Mouse (Mus musculus): ENCODE measurements at regions not wholly inside any gene's neighbourhood (a gene's known extent, or its start where the extent isn't known, plus 50 kb on each side); places are given as distances from the start of the nearest gene placed in this dataset.

GRCm38 (mm10) chr12:25617521-25617920 is 520.6 kb upstream of the Id2 start:
- no peaks in the 10 kb centered on the region for H3K27me3 ChIP-seq (replicated peaks)
- no peak overlapping the region for H3K4me3 ChIP-seq (replicated peaks in 1 of 3; ENCODE audit: low read depth in 2 of 3, low read length in 2 of 3, poor library complexity in 1 of 3)
- H3K36me3 ChIP-seq (replicated peaks in 1 of 2; ENCODE audit: control insufficient read depth in 1 of 2, insufficient read depth in 1 of 2, low read length in 1 of 2), result no peaks in the 10 kb centered on the region
- no peak for DNase-seq (ENCODE audit: extremely low read depth)
- in situ Hi-C loops (cut with MboI; ENCODE audit: low pct_ligation_motif_present, low pct_unique_long_range_greater_than_20kb, low sequenced_read_pairs), result no loop called here
- H3K4me1 ChIP-seq (ENCODE audit: control insufficient read depth in 1 of 2, insufficient read depth in 2 of 2), result no peaks in the 10 kb centered on the region
- no peak overlapping the region for H3K4me2 ChIP-seq (ENCODE audit: insufficient read depth, low read depth, poor library complexity, severe bottlenecking)
- no peaks in the 10 kb centered on the region for H3K9me3 ChIP-seq (replicated peaks; ENCODE audit: low read length)
- no peaks in the 10 kb centered on the region for H3K79me2 ChIP-seq (replicated peaks; ENCODE audit: control insufficient read depth, extremely low read depth, insufficient read depth, poor library complexity, severe bottlenecking)
- no peak overlapping the region for H3K27ac ChIP-seq (ENCODE audit: insufficient read depth, low read depth)
- H3K9ac ChIP-seq (ENCODE audit: insufficient read depth, low read depth), result no peak overlapping the region
- dilution Hi-C loops (cut with MboI; ENCODE audit: extremely low pct_ligation_motif_present, extremely low pct_unique_long_range_greater_than_20kb, low sequenced_read_pairs), result no loop called here
- TF ChIP-seq CTCF (conservative IDR thresholded peaks at IDR 0.05 in 1 of 2, IDR thresholded peaks at IDR 0.05 in 1 of 2; ENCODE audit: low read depth in 2 of 2, low read length in 2 of 2), result no peak
- no peak for TF ChIP-seq MAFK (IDR thresholded peaks at IDR 0.05; ENCODE audit: insufficient replicate concordance, low read length)
- no peak for TF ChIP-seq EP300 (IDR thresholded peaks at IDR 0.05; ENCODE audit: low read length)
- no peak for TF ChIP-seq TCF12 (IDR thresholded peaks at IDR 0.05; ENCODE audit: low read depth, low read length)
- TF ChIP-seq IRF4 (IDR thresholded peaks at IDR 0.05; ENCODE audit: low read depth, low read length), result no peak
- TF ChIP-seq ZKSCAN1 (IDR thresholded peaks at IDR 0.05; ENCODE audit: borderline replicate concordance, low read depth, low read length), result no peak

GRCm38 (mm10) chr12:25615377-25615776 is 518.4 kb upstream of the Id2 start:
- Histone ChIP-seq H3K36me3 (replicated peaks in 1 of 2; ENCODE audit: control insufficient read depth in 1 of 2, insufficient read depth in 1 of 2, low read length in 1 of 2) (no peaks in the 10 kb centered on the region), H3K27me3 (replicated peaks) (no peaks in the 10 kb centered on the region), H3K79me2 (replicated peaks; ENCODE audit: control insufficient read depth, extremely low read depth, insufficient read depth, poor library complexity, severe bottlenecking) (no peaks in the 10 kb centered on the region), H3K9ac (ENCODE audit: insufficient read depth, low read depth) (no peak overlapping the region), H3K9me3 (replicated peaks; ENCODE audit: low read length) (no peaks in the 10 kb centered on the region), H3K4me1 (ENCODE audit: control insufficient read depth in 1 of 2, insufficient read depth in 2 of 2) (no peaks in the 10 kb centered on the region), H3K4me3 (replicated peaks in 1 of 3; ENCODE audit: low read depth in 2 of 3, low read length in 2 of 3, poor library complexity in 1 of 3) (no peak overlapping the region), H3K27ac (ENCODE audit: insufficient read depth, low read depth) (no peak overlapping the region), H3K4me2 (ENCODE audit: insufficient read depth, low read depth, poor library complexity, severe bottlenecking) (no peak overlapping the region)
- DNase-seq (ENCODE audit: extremely low read depth), result no peak
- TF ChIP-seq HCFC1 (IDR thresholded peaks at IDR 0.05; ENCODE audit: low read depth, low read length) (no peak), E2F4 (IDR thresholded peaks at IDR 0.05; ENCODE audit: insufficient replicate concordance, low read depth, low read length) (no peak), POLR2A (IDR thresholded peaks at IDR 0.05; ENCODE audit: low read depth, low read length) (no peak), POLR2AphosphoS2 (IDR thresholded peaks at IDR 0.05; ENCODE audit: low read depth, low read length) (no peak), ZC3H11A (IDR thresholded peaks at IDR 0.05; ENCODE audit: low read depth, low read length) (no peak)
- in situ Hi-C loops (cut with MboI; ENCODE audit: low pct_ligation_motif_present, low pct_unique_long_range_greater_than_20kb, low sequenced_read_pairs), result no loop called here
- dilution Hi-C loops (cut with MboI; ENCODE audit: extremely low pct_ligation_motif_present, extremely low pct_unique_long_range_greater_than_20kb, low sequenced_read_pairs), result no loop called here

- dilution Hi-C loops (cut with MboI; ENCODE audit: extremely low pct_ligation_motif_present, extremely low pct_unique_long_range_greater_than_20kb, low sequenced_read_pairs) (no loop called here), in situ Hi-C loops (cut with MboI; ENCODE audit: low pct_ligation_motif_present, low pct_unique_long_range_greater_than_20kb, low sequenced_read_pairs) (no loop called here)
- Histone ChIP-seq H3K27ac (ENCODE audit: insufficient read depth, low read depth) (no peak overlapping the region), H3K4me3 (replicated peaks in 1 of 3; ENCODE audit: low read depth in 2 of 3, low read length in 2 of 3, poor library complexity in 1 of 3) (no peak overlapping the region), H3K9ac (ENCODE audit: insufficient read depth, low read depth) (no peak overlapping the region), H3K4me2 (ENCODE audit: insufficient read depth, low read depth, poor library complexity, severe bottlenecking) (no peak overlapping the region), H3K27me3 (replicated peaks) (no peaks in the 10 kb centered on the region), H3K9me3 (replicated peaks; ENCODE audit: low read length) (no peaks in the 10 kb centered on the region), H3K79me2 (replicated peaks; ENCODE audit: control insufficient read depth, extremely low read depth, insufficient read depth, poor library complexity, severe bottlenecking) (no peaks in the 10 kb centered on the region), H3K36me3 (replicated peaks in 1 of 2; ENCODE audit: control insufficient read depth in 1 of 2, insufficient read depth in 1 of 2, low read length in 1 of 2) (no peaks in the 10 kb centered on the region), H3K4me1 (ENCODE audit: control insufficient read depth in 1 of 2, insufficient read depth in 2 of 2) (no peaks in the 10 kb centered on the region)
- no peak for DNase-seq (ENCODE audit: extremely low read depth)
- no peak for TF ChIP-seq MEF2A (IDR thresholded peaks at IDR 0.05; ENCODE audit: borderline replicate concordance, low read depth, low read length)
- TF ChIP-seq TCF12 (IDR thresholded peaks at IDR 0.05; ENCODE audit: low read depth, low read length), result no peak
- no peak for TF ChIP-seq JUND (conservative IDR thresholded peaks at IDR 0.05; ENCODE audit: low read depth, low read length)
- TF ChIP-seq MAFK (IDR thresholded peaks at IDR 0.05; ENCODE audit: insufficient replicate concordance, low read length), result peak; percentile 93
- TF ChIP-seq IRF4 (IDR thresholded peaks at IDR 0.05; ENCODE audit: low read depth, low read length), result no peak
These were observed 516.5 kb upstream of the Id2 start for GRCm38 (mm10) chr12:25613473-25613872.
